Mouse (Mus musculus): ENCODE measurements around the gene Srgap2. TPM values are rescaled to one million over a fixed set of nuclear protein-coding genes. Genes with fewer than 3 reads are reported as not detected.

Gene Srgap2
- polyA plus RNA-seq, 1 experiment from 2014 or later: 16.7 TPM

- peak overlapping the region; percentile 63 for H3K4me3 ChIP-seq (ENCODE audit: low read length)
- no peaks in the 10 kb centered on the region for H3K36me3 ChIP-seq (ENCODE audit: control insufficient read depth, insufficient read depth, low read length)
- no peaks in the 10 kb centered on the region for H3K9me3 ChIP-seq (ENCODE audit: control insufficient read depth, low read length)
- H3K4me2 ChIP-seq (ENCODE audit: low read depth, low read length): peak overlapping the region; percentile 89
- H3K9ac ChIP-seq (ENCODE audit: low read length): peak overlapping the region; percentile 72
- under 1% methylated on average over 9 of the region's 9 CpGs for WGBS
- ATAC-seq (ENCODE audit: low read depth): no peak
- no peaks in the 10 kb centered on the region for H3K27me3 ChIP-seq (ENCODE audit: control insufficient read depth, insufficient read depth, low read depth, low read length)
- H3K4me1 ChIP-seq (replicated peaks; ENCODE audit: control insufficient read depth, insufficient read depth, low read length): peaks cover 21% of the 10 kb centered on the region
- H3K27ac ChIP-seq (ENCODE audit: low read length): peak overlapping the region; percentile 87
These were observed 1.5 kb upstream of the Srgap2 start for GRCm38 (mm10) chr1:131528561-131529166.

DNA sequence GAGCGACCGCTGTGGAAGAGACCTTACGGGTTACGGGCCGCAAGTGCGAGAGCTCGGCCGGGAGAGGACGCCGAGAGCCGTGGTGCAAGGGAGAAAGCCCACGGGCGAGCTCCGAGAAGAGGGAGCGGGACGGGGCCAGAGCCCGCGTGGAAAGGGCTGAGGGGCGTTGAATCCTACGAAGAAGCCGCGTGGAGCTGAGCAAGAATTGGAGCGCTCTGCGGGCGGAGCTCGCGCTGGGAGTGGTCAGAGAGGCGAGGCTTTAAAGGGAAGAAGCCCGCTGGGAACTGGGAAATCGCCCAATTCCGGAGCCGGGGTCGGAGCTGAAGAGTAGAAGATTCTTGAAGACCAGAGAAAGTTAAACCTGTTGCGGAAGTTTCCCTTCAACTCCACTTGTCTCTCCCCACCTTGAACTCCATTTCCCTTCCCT lies 942 bp upstream of the Srgap2 start:
- WGBS: 0% methylated on average over 34 of the region's 34 CpGs

DNA sequence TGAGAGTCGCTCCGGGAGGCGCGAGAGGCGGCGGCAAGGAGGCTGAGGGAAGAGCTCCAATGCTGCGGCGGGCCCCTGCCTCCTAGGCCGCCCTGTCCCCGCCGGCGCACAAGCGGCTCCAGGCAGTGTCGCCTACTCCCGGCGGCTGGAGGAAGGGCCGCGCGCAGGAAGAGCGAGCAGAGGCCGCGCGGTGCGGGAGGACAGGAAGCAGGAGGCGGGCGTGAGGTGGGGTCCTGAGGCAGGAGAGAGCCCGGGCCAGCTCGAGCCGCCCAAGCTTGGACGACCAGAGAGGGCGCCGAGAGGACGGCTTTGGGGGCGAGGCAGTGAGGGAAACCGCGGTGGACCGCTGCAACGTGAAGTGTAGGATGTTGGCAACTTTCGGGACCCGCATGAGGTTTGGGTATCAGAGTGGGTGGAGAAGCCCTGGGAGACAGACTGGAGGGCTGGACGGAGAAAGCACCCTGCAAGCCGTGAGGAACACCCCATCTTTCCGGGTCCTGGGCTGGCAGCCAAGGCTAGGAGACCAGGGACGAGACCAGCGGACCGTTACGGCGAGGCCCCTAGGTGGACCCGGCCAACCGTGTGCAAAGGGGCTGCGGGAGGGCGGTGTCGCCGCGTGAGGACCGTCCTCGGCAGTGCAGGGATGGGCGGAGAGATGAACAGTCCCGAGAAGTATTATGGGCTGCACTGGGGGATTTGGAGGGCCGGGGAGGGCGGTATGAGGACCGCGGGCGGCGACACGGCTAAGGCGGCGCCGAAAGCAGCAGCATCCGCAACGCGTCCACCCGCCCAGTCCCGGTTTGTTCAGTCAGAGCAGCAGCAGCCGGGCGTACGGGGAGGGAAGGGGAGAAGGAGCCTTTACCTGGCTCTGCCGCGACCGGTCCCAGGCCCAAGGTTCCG lies 531 bp downstream of the Srgap2 start:
- peak overlapping the region; percentile 98 for H3K27ac ChIP-seq (ENCODE audit: low read length)
- peak overlapping the region; percentile 63 for H3K4me3 ChIP-seq (ENCODE audit: low read length)
- peak; percentile 34 for ATAC-seq (ENCODE audit: low read depth)
- peaks cover 32% of the 10 kb centered on the region for H3K4me1 ChIP-seq (replicated peaks; ENCODE audit: control insufficient read depth, insufficient read depth, low read length)
- 0% methylated on average over 81 of the region's 81 CpGs for WGBS
- H3K36me3 ChIP-seq (ENCODE audit: control insufficient read depth, insufficient read depth, low read length): no peaks in the 10 kb centered on the region
- peak overlapping the region; percentile 92 for H3K4me2 ChIP-seq (ENCODE audit: low read depth, low read length)
- peak overlapping the region; percentile 91 for H3K9ac ChIP-seq (ENCODE audit: low read length)
- no peaks in the 10 kb centered on the region for H3K27me3 ChIP-seq (ENCODE audit: control insufficient read depth, insufficient read depth, low read depth, low read length)
- no peaks in the 10 kb centered on the region for H3K9me3 ChIP-seq (ENCODE audit: control insufficient read depth, low read length)

More for the DNA sequence above, 942 bp upstream of the Srgap2 start:
- Histone ChIP-seq H3K4me2 (ENCODE audit: low read depth, low read length) (peak overlapping the region; percentile 89), H3K4me3 (ENCODE audit: low read length) (peak overlapping the region; percentile 63), H3K27ac (ENCODE audit: low read length) (peak overlapping the region; percentile 87), H3K4me1 (replicated peaks; ENCODE audit: control insufficient read depth, insufficient read depth, low read length) (peaks cover 27% of the 10 kb centered on the region), H3K27me3 (ENCODE audit: control insufficient read depth, insufficient read depth, low read depth, low read length) (no peaks in the 10 kb centered on the region), H3K9ac (ENCODE audit: low read length) (peak overlapping the region; percentile 72), H3K9me3 (ENCODE audit: control insufficient read depth, low read length) (no peaks in the 10 kb centered on the region), H3K36me3 (ENCODE audit: control insufficient read depth, insufficient read depth, low read length) (no peaks in the 10 kb centered on the region)
- ATAC-seq (ENCODE audit: low read depth): peak; percentile 5; the same call in 1 of the 2 replicates

GRCm38 (mm10) chr1:131525586-131526271 lies 1.4 kb downstream of the Srgap2 start:
- Histone ChIP-seq H3K9me3 (ENCODE audit: control insufficient read depth, low read length) (no peaks in the 10 kb centered on the region), H3K9ac (ENCODE audit: low read length) (peak overlapping the region; percentile 91), H3K36me3 (ENCODE audit: control insufficient read depth, insufficient read depth, low read length) (no peaks in the 10 kb centered on the region), H3K27ac (ENCODE audit: low read length) (peak overlapping the region; percentile 98), H3K27me3 (ENCODE audit: control insufficient read depth, insufficient read depth, low read depth, low read length) (no peaks in the 10 kb centered on the region), H3K4me1 (replicated peaks; ENCODE audit: control insufficient read depth, insufficient read depth, low read length) (peaks cover 32% of the 10 kb centered on the region), H3K4me2 (ENCODE audit: low read depth, low read length) (peak overlapping the region; percentile 92), H3K4me3 (ENCODE audit: low read length) (peak overlapping the region; percentile 63)
- under 1% methylated on average over 40 of the region's 41 CpGs for WGBS
- no peak for ATAC-seq (ENCODE audit: low read depth)

GRCm38 (mm10) chr1:131525101-131525585 lies 2.0 kb downstream of the Srgap2 start:
- H3K9ac ChIP-seq (ENCODE audit: low read length): peak overlapping the region; percentile 91
- no peak for ATAC-seq (ENCODE audit: low read depth)
- H3K4me1 ChIP-seq (replicated peaks; ENCODE audit: control insufficient read depth, insufficient read depth, low read length): peaks cover 32% of the 10 kb centered on the region
- no peaks in the 10 kb centered on the region for H3K27me3 ChIP-seq (ENCODE audit: control insufficient read depth, insufficient read depth, low read depth, low read length)
- peak overlapping the region; percentile 98; the same call in 1 of the 2 replicates for H3K27ac ChIP-seq (ENCODE audit: low read length)
- H3K9me3 ChIP-seq (ENCODE audit: control insufficient read depth, low read length): no peaks in the 10 kb centered on the region
- H3K36me3 ChIP-seq (ENCODE audit: control insufficient read depth, insufficient read depth, low read length): no peaks in the 10 kb centered on the region
- H3K4me3 ChIP-seq (ENCODE audit: low read length): peak overlapping the region; percentile 63
- under 1% methylated on average over 26 of the region's 26 CpGs for WGBS
- peak overlapping the region; percentile 92 for H3K4me2 ChIP-seq (ENCODE audit: low read depth, low read length)

- H3K27me3 ChIP-seq (ENCODE audit: control insufficient read depth, insufficient read depth, low read depth, low read length): no peaks in the 10 kb centered on the region
- no peaks in the 10 kb centered on the region for H3K9me3 ChIP-seq (ENCODE audit: control insufficient read depth, low read length)
- no peaks in the 10 kb centered on the region for H3K36me3 ChIP-seq (ENCODE audit: control insufficient read depth, insufficient read depth, low read length)
- H3K4me3 ChIP-seq (ENCODE audit: low read length): peak overlapping the region; percentile 63
- 44% methylated on average over 3 of the region's 3 CpGs for WGBS
- H3K27ac ChIP-seq (ENCODE audit: low read length): no peak overlapping the region
- H3K4me2 ChIP-seq (ENCODE audit: low read depth, low read length): peak overlapping the region; percentile 92
- no peak for ATAC-seq (ENCODE audit: low read depth)
- peaks cover 25% of the 10 kb centered on the region for H3K4me1 ChIP-seq (replicated peaks; ENCODE audit: control insufficient read depth, insufficient read depth, low read length)
- H3K9ac ChIP-seq (ENCODE audit: low read length): no peak overlapping the region
These were observed 3.4 kb downstream of the Srgap2 start for GRCm38 (mm10) chr1:131523794-131524193.

- H3K36me3 ChIP-seq (ENCODE audit: control insufficient read depth, insufficient read depth, low read length): no peaks in the 10 kb centered on the region
- WGBS: 89% methylated on average over 3 of the region's 3 CpGs
- H3K9ac ChIP-seq (ENCODE audit: low read length): no peak overlapping the region
- no peaks in the 10 kb centered on the region for H3K9me3 ChIP-seq (ENCODE audit: control insufficient read depth, low read length)
- no peak for ATAC-seq (ENCODE audit: low read depth)
- H3K4me3 ChIP-seq (ENCODE audit: low read length): no peak overlapping the region
- H3K4me2 ChIP-seq (ENCODE audit: low read depth, low read length): no peak overlapping the region
- H3K4me1 ChIP-seq (replicated peaks; ENCODE audit: control insufficient read depth, insufficient read depth, low read length): peaks cover 9% of the 10 kb centered on the region
- H3K27me3 ChIP-seq (ENCODE audit: control insufficient read depth, insufficient read depth, low read depth, low read length): no peaks in the 10 kb centered on the region
- H3K27ac ChIP-seq (ENCODE audit: low read length): no peak overlapping the region
These were observed 10.6 kb downstream of the Srgap2 start for GRCm38 (mm10) chr1:131516588-131516987.

GRCm38 (mm10) chr1:131514197-131514596 lies 13.0 kb downstream of the Srgap2 start:
- no peak overlapping the region for H3K27ac ChIP-seq (ENCODE audit: low read length)
- no peaks in the 10 kb centered on the region for H3K36me3 ChIP-seq (ENCODE audit: control insufficient read depth, insufficient read depth, low read length)
- 18% methylated on average over 1 of the region's 1 CpGs for WGBS

GRCm38 (mm10) chr1:131513136-131513535 lies 14.0 kb downstream of the Srgap2 start:
- H3K4me3 ChIP-seq (ENCODE audit: low read length): no peak overlapping the region
- H3K36me3 ChIP-seq (ENCODE audit: control insufficient read depth, insufficient read depth, low read length): no peaks in the 10 kb centered on the region
- H3K27ac ChIP-seq (ENCODE audit: low read length): no peak overlapping the region
- ATAC-seq (ENCODE audit: low read depth): no peak
- no peaks in the 10 kb centered on the region for H3K9me3 ChIP-seq (ENCODE audit: control insufficient read depth, low read length)
- H3K9ac ChIP-seq (ENCODE audit: low read length): no peak overlapping the region
- no peak overlapping the region for H3K4me2 ChIP-seq (ENCODE audit: low read depth, low read length)
- no peaks in the 10 kb centered on the region for H3K27me3 ChIP-seq (ENCODE audit: control insufficient read depth, insufficient read depth, low read depth, low read length)
- 71% methylated on average over 2 of the region's 2 CpGs for WGBS
- H3K4me1 ChIP-seq (replicated peaks; ENCODE audit: control insufficient read depth, insufficient read depth, low read length): peaks cover 10% of the 10 kb centered on the region

More at GRCm38 (mm10) chr1:131514197-131514596, 13.0 kb downstream of the Srgap2 start:
- no peak overlapping the region for H3K9ac ChIP-seq (ENCODE audit: low read length)
- no peak for ATAC-seq (ENCODE audit: low read depth)
- no peaks in the 10 kb centered on the region for H3K27me3 ChIP-seq (ENCODE audit: control insufficient read depth, insufficient read depth, low read depth, low read length)
- H3K4me3 ChIP-seq (ENCODE audit: low read length): no peak overlapping the region
- H3K9me3 ChIP-seq (ENCODE audit: control insufficient read depth, low read length): no peaks in the 10 kb centered on the region
- no peak overlapping the region for H3K4me2 ChIP-seq (ENCODE audit: low read depth, low read length)
- peaks cover 10% of the 10 kb centered on the region for H3K4me1 ChIP-seq (replicated peaks; ENCODE audit: control insufficient read depth, insufficient read depth, low read length)

Measured in lung, embryonic 16.5 days (tissue).